Mouse (Mus musculus): ENCODE results near the gene Sbf2. TPM values are rescaled to one million over a fixed set of nuclear protein-coding genes. Genes with fewer than 3 reads are reported as not detected.
A peak's percentile ranks its signal among the peaks of the same experiment; 100 is the strongest.

Gene Sbf2
- total and polyA plus RNA-seq, 3 experiments = 1.3 to 4.4 TPM; not detected in 1

- no peak for TF ChIP-seq GABPA (IDR thresholded peaks at IDR 0.05; ENCODE audit: low read depth, low read length)
- TF ChIP-seq TCF12 (IDR thresholded peaks at IDR 0.05; ENCODE audit: low read depth, low read length) = no peak
- no peak for TF ChIP-seq BHLHE40 (IDR thresholded peaks at IDR 0.05; ENCODE audit: borderline replicate concordance, low read depth, low read length)
These were observed 16.6 kb upstream of the Sbf2 start (continued) for GRCm38 (mm10) chr7:110631136-110631888.

GRCm38 (mm10) chr7:110629892-110630666, 15.4 kb upstream of the Sbf2 start:
- H3K27me3 ChIP-seq (ENCODE audit: control insufficient read depth in 1 of 2, insufficient read depth in 2 of 2, low read length in 2 of 2) = no peaks in the 10 kb centered on the region; a peak in 1 of 4 replicates
- TF ChIP-seq E2F4 (IDR thresholded peaks at IDR 0.05; ENCODE audit: borderline replicate concordance, low read depth, low read length) (no peak), HCFC1 (IDR thresholded peaks at IDR 0.05; ENCODE audit: low read depth, low read length) (no peak), ZMIZ1 (IDR thresholded peaks at IDR 0.05; ENCODE audit: low read depth, low read length) (no peak), TAL1 (IDR thresholded peaks at IDR 0.05; ENCODE audit: low read length) (no peak), MAFK (IDR thresholded peaks at IDR 0.05; ENCODE audit: borderline replicate concordance, low read depth, low read length) (no peak), ETS1 (IDR thresholded peaks at IDR 0.05; ENCODE audit: low read depth, low read length) (no peak), MYB (IDR thresholded peaks at IDR 0.05; ENCODE audit: low read depth, low read length) (no peak), RCOR1 (IDR thresholded peaks at IDR 0.05; ENCODE audit: low read depth, low read length) (no peak), ZNF384 (IDR thresholded peaks at IDR 0.05; ENCODE audit: low read depth, low read length) (no peak), ELF1 (IDR thresholded peaks at IDR 0.05; ENCODE audit: low read depth, low read length) (no peak), POLR2AphosphoS2 (IDR thresholded peaks at IDR 0.05; ENCODE audit: low read length) (no peak), SMC3 (IDR thresholded peaks at IDR 0.05; ENCODE audit: low read depth, low read length) (peak; percentile 94), ZC3H11A (IDR thresholded peaks at IDR 0.05; ENCODE audit: low read depth, low read length) (peak; percentile 91), CTCF (IDR thresholded peaks at IDR 0.05 in 2 of 3, conservative IDR thresholded peaks at IDR 0.05 in 1 of 3; ENCODE audit: control insufficient read depth in 1 of 3, insufficient read depth in 1 of 3, low read depth in 2 of 3, low read length in 3 of 3, poor library complexity in 1 of 3, severe bottlenecking in 1 of 3) (peak; percentile 80 to 99 (median 97)), USF1 (IDR thresholded peaks at IDR 0.05; ENCODE audit: low read depth, low read length) (no peak), CHD1 (IDR thresholded peaks at IDR 0.05; ENCODE audit: low read depth, low read length) (no peak), USF2 (IDR thresholded peaks at IDR 0.05; ENCODE audit: borderline replicate concordance in 1 of 2, insufficient read depth in 1 of 2, low read depth in 1 of 2, low read length in 2 of 2) (no peak), CHD2 (IDR thresholded peaks at IDR 0.05; ENCODE audit: low read length) (no peak), MAZ (IDR thresholded peaks at IDR 0.05; ENCODE audit: low read depth, low read length) (no peak), GATA1 (IDR thresholded peaks at IDR 0.05; ENCODE audit: low read depth, low read length) (no peak), MXI1 (IDR thresholded peaks at IDR 0.05; ENCODE audit: low read depth, low read length) (no peak), BHLHE40 (IDR thresholded peaks at IDR 0.05; ENCODE audit: borderline replicate concordance, low read depth, low read length) (no peak), SIN3A (IDR thresholded peaks at IDR 0.05; ENCODE audit: low read length) (no peak), NRF1 (IDR thresholded peaks at IDR 0.05; ENCODE audit: insufficient read depth, low read depth, low read length, poor library complexity, severe bottlenecking) (0 out of 2 replicates have a peak, but pooled peaks have one; percentile 17), GABPA (IDR thresholded peaks at IDR 0.05; ENCODE audit: low read depth, low read length) (no peak), POLR2A (IDR thresholded peaks at IDR 0.05; ENCODE audit: control insufficient read depth in 1 of 2, insufficient read depth in 1 of 2, low read depth in 1 of 2, low read length in 2 of 2, poor library complexity in 1 of 2) (no peak), UBTF (IDR thresholded peaks at IDR 0.05; ENCODE audit: borderline replicate concordance, insufficient read depth, low read depth, low read length) (no peak), RAD21 (IDR thresholded peaks at IDR 0.05; ENCODE audit: low read depth, low read length) (peak; percentile 98), KAT2A (conservative IDR thresholded peaks at IDR 0.05; ENCODE audit: low read depth, low read length) (no peak)
- no peaks in the 10 kb centered on the region for H3K36me3 ChIP-seq (ENCODE audit: control insufficient read depth in 1 of 2, insufficient read depth in 2 of 2, low read length in 2 of 2)
- no peaks in the 10 kb centered on the region for H3K79me2 ChIP-seq (ENCODE audit: control insufficient read depth, insufficient read depth, low read length, poor library complexity)
- DNase-seq (ENCODE audit: low read depth, low spot score) = peak; percentile 89
- H3K27ac ChIP-seq (ENCODE audit: control insufficient read depth, low read depth, low read length) = no peak overlapping the region
- H3K9me3 ChIP-seq (replicated peaks; ENCODE audit: insufficient read depth, low read length) = no peaks in the 10 kb centered on the region
- peak overlapping the region; percentile 52 to 63 for H3K4me3 ChIP-seq (ENCODE audit: control insufficient read depth in 1 of 2, insufficient read depth in 1 of 2, low read depth in 2 of 2, low read length in 2 of 2)
- H3K4me1 ChIP-seq (ENCODE audit: control insufficient read depth in 1 of 2, insufficient read depth in 2 of 2, low read length in 2 of 2) = no peaks in the 10 kb centered on the region; a peak in 2 of 4 replicates
- H3K9ac ChIP-seq (ENCODE audit: control insufficient read depth, low read depth, low read length, poor library complexity, severe bottlenecking) = peak overlapping the region; percentile 35
